Mouse (Mus musculus): Measurements from ENCODE around the gene Olfr640.

Olfr640 gene

GRCm38 (mm10) chr7:104025473-104025872, at the start of gene Olfr640:
Gene Olfr640, minus strand, starts transcription at chr7:104025573.
- no peak for DNase-seq

DNA sequence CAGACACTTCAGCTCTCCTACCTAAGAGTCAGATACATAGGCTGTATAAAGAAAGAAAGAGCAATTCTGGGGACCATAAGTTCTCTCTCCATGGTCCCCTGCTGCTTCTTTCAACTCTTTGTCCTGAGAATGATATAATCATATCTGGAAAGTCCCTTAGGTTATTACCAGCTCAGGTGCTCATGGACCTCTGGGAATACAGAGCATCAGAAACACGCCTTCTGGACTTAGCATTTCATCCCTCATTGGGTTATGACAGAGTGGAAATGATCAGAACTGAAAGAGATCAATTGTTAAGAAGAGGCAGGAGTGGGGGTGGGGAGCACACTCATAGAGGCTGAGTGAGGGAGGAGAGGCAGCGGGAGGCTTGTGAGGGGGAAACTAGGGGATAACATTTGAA, 46.4 kb upstream of the Olfr640 start, which contains the start of gene Olfr644:
Gene Olfr644 (minus strand): TSS at position 101 of the 400 bp plus-strand sequence.
- no peak for DNase-seq

- no peak for DNase-seq
Measured at GRCm38 (mm10) chr7:104061345-104061744, 36.0 kb upstream of the Olfr640 start, which contains the start of gene 4930516K23Rik. Gene 4930516K23Rik, minus strand, starts transcription at chr7:104061445.

DNA sequence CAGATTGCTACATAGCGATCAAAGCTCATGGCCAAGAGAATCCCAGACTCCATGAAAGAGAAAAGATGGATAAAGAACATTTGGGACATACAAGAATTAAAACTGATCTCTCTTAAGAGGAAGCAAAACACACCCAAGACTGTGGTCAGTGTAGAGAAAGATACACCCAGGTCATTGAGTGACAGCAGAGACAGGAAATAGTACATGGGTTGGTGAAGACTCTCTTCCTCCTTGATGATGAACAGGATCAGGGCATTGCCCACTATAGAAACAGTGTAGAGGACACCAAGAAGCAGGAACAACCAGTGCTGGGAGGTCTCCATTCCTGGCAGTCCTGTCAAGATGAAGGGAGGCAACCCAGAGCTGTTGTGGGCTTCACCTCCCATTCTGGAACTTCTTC, 33.8 kb upstream of the Olfr640 start:
- DNase-seq = no peak

GRCm38 (mm10) chr7:104052566-104052965, 27.2 kb upstream of the Olfr640 start, which contains the start of gene Olfr642:
Gene Olfr642, minus strand, starts transcription at chr7:104052666.
- DNase-seq = no peak

- DNase-seq = no peak
Measured at GRCm38 (mm10) chr7:104050745-104051144, 25.4 kb upstream of the Olfr640 start.

DNA sequence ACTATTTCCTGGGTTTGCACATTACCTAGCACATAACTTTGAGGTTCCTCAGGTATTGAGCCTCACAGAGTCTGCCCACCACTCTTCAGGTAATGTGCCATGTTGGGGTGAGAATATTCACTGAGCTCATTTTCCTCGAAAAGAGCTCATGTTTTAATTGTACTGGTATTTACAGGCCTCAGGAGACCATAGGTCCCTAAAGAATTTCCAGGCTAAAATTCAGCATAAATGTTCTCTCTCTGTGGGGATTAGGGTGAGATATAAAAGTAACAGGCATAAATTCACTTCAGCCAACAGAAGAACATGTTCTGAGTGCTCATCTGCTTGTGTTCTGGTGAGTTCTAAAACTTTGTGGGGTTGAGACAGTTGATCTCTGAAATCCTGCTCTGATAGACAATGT, 9.8 kb upstream of the Olfr640 start, which contains the start of gene Olfr641:
Gene Olfr641 (plus strand): TSS at position 301 of the 400 bp plus-strand sequence.
- DNase-seq = no peak

DNA sequence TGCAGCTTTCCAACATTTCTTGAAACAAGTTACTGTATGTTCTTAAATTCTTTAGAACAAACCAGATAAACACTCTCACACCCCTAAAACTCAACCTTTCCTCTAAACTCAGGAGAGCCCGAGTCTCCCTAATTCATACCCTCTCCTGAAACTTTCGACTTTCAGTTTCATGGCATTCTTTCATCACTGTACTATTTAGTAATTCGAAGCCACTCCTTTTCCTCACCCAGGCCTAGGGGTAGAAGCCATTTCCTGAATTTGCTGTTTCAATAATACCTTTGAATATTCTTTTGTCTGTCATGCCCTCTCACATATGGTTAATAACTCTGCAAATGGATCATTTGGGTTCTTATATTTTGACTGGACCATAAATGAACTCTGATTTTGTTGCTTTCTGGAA, 1.6 kb upstream of the Olfr640 start:
- no peak for DNase-seq

GRCm38 (mm10) chr7:104021651-104022050, 3.7 kb downstream of the Olfr640 start:
- no peak for DNase-seq

DNA sequence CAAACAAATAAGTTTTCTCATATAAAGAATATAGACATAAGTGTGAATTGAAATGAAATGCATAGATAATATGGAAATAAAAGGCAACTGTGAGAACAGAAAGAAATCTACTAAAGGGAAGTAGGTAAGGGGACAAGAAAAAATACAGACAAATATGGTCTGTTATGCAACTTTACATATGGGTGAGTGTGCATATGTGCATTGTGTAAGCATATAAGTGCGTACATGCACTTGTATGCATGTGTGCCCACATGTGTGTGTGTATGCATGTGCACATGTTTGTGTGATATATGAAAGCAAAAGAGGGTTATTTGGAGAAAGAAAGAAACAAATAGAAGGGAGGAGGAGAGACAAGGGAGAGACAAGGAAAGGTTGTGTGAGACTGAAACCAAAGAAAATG, 6.4 kb downstream of the Olfr640 start:
- no peak for DNase-seq

DNA sequence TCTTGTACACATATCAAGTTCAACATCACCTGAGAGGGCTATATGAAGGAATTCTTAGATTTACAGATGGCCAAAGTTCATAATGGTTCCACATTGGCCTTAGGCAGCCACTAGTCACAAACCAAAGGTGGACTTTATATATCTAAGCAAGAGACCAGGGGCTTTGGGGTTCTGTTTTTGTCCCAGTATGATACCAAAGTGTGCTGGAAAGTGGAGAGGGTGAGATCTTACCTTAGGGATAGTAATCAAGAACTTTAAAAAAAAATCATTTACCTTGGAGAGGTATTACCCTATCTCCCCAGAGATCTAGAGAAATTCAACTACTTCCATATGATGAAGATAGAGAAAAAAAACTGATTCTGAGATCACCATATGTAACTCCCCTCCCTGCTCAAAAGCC, 8.2 kb downstream of the Olfr640 start, which contains the start of gene Olfr639:
Gene Olfr639 (minus strand): TSS at position 101 of the 400 bp plus-strand sequence.
- DNase-seq = no peak

- no peak for DNase-seq
Measured at GRCm38 (mm10) chr7:103999124-103999523, 26.2 kb downstream of the Olfr640 start.

DNA sequence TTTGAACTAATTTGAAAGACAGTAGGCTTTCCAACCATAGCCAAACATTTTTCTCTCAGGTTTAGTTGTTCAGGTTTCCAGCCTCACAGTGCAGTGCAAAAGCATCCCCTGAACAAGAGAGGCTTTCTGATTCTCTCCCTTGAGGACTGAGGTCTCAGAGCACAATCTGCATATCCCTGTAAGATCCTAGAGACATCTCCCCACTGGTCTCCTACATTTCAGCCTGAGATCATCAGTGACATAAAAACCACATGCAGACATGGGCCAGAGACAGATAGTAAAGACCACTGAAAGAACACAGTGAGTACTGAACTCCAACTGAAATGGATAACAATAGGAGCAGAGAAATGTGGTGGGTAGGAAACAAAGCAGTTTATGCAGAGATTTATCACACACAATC, 26.9 kb downstream of the Olfr640 start, which contains the start of gene Olfr638:
Gene Olfr638 (plus strand): TSS at position 301 of the 400 bp plus-strand sequence.
- no peak for DNase-seq

- DNase-seq = no peak
Measured at GRCm38 (mm10) chr7:103971782-103972181, 53.6 kb downstream of the Olfr640 start.

GRCm38 (mm10) chr7:103970852-103971251, 54.5 kb downstream of the Olfr640 start, which contains the start of gene Olfr635:
Gene Olfr635, plus strand, starts transcription at chr7:103971152.
- no peak for DNase-seq
